Mouse (Mus musculus) heart, postnatal 36 days (tissue): Measurements from ENCODE around the gene Slc9a1. TPM values are rescaled to one million over a fixed set of nuclear protein-coding genes. Genes with fewer than 3 reads are reported as not detected.

Experiments used
- DNase-seq, 2 experiments: peaks; one replicate each; pipeline ENCODE4 v3.0.0; 2021 to 2022
- intact Hi-C: fragments of 180-260 bp; cut with DNase I; formaldehyde crosslinking; loops from one replicate; pipeline ENCODE4 v1.15.1; 2025
- total RNA-seq, 2 experiments: library from RNA; stranded (reverse); gene quantifications; 2 replicates each; pipeline ENCODE4 v1.2.3; 2021

Slc9a1 gene
- total RNA-seq, 2 experiments from 2014 or later = 17.6 to 18.8 TPM

DNA sequence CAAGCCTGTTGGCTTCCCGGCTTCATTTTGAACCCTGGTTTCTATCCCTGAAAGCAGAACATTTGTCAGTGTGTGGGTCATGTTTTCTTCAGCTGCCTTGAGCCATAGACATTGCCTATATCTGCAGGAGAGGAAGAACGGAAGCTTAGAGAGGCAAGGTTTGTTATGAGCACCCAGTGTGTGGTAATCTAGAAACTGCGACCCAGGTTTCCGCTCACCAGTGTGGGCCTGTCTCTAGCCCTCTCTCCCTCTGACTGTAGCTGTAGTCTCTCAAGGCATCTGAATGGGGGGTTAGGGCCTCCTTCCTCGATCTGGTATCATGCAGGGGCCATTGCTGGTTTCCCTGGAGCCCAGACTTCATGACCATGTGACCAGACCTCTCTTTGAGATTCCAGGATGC, 29.1 kb downstream of the Slc9a1 start:
- DNase-seq = no peak
- intact Hi-C loops = no loop called here

DNA sequence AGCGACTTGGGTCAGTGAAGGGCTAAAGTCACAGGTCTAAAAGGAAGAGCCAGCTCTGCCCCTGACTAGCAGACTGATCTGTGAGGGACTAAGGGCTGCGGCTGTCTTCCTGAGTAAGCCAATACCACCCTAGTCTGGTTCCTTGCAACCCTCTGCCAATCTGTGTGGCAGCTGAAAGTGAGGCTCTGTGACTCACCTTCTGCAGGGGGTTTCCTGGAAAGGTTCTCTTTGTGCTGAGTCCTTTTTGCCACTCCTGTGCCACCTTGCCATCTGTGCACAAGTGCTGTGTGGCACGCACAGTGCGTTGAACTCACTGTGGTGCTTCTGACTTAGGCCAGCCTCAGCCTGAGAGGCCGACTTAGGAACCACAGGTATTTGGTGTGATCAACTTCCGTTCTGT, 30.0 kb downstream of the Slc9a1 start:
- no peak for DNase-seq
- intact Hi-C loops = no loop called here

DNA sequence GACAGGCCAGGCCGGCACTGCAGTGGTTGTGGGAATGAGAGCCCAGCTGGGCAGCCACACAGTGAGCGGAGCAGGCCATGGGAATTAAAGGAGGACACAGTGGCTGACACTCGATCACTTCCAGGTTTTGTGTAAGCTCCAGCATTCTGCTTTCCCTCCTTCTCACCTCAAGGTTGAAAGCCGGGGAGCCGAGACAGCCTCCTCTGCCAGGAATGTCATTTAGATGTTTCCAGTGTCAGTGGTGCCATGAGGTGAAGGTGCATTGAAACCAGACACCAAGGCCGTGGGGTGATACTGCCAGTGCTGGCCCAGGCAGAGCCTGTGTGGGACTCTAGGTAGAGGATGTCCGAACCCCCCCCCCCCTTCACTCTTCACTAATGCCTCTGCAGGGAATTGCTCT, 30.6 kb downstream of the Slc9a1 start:
- intact Hi-C loops = no loop called here
- no peak for DNase-seq

DNA sequence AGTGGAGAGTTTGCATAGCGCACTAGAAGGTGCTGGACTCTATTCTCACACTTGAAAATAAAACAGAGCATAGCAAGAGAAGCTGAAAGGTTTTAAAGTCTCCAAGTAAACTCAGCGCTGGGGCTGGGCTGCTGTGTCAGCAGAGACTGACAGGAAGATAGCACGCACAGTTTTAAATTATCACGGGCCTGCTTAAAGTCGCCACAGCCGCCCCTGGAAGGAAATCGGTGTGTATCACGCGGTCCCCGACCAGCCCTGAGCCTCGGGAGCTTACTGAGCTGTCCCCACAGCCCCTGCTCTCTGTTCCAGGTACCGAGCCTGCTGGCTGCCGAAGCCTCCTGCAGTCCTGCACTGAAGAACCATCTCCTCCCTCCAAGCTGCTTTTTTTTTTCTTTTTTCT, 32.5 kb downstream of the Slc9a1 start:
- no peak for DNase-seq
- intact Hi-C loops = no loop called here

DNA sequence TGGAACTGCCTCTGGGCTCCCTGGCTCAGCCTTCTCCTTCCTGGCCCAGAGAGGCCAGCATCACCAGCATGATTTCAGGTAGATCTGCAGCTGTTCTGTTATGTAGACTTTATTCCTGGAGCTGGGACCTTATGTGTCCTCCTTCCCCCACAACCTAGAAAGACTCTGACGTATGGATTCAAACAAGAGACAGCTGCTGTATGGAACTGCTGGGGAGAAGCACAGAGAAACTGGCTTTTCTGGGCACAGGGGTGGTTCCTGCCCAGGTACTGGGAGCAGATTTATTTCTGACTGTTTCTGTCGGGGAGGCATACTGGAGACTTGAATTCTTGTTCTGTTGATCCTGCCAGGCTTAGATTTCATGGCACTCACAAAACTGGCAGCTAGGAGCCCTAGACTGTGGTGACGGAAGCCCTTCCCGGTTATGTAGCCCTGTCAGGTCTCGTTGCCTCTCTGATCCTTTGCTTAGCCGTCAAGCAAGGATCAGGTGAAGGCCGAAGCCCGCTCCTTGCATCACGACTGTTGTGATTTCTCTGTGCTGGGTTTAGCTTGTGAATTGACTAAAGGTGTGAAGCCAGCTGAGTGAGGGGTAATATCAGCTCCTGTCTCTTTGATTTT, 34.2 kb downstream of the Slc9a1 start:
- no peak for DNase-seq
- intact Hi-C loops = no loop called here

DNA sequence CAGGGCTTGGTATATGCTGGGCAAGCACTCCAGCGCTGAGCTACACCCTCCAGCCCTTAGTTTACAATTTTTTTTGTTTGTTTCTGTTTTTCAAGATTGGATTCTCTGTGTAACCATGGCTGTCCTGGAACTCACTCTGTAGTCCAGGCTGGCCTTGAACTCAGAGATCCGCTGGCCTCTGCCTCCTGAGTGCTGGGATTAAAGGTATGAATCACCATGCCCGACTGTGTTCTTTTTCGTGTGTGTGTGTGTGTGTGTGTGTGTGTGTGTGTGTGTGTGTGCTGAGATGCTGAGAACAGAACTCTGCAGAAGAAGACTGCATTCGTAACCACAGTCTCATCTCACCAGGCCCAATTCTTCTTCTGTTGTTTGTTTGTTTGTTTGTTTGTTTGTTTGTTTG, 34.8 kb downstream of the Slc9a1 start:
- intact Hi-C loops = no loop called here
- DNase-seq = no peak

DNA sequence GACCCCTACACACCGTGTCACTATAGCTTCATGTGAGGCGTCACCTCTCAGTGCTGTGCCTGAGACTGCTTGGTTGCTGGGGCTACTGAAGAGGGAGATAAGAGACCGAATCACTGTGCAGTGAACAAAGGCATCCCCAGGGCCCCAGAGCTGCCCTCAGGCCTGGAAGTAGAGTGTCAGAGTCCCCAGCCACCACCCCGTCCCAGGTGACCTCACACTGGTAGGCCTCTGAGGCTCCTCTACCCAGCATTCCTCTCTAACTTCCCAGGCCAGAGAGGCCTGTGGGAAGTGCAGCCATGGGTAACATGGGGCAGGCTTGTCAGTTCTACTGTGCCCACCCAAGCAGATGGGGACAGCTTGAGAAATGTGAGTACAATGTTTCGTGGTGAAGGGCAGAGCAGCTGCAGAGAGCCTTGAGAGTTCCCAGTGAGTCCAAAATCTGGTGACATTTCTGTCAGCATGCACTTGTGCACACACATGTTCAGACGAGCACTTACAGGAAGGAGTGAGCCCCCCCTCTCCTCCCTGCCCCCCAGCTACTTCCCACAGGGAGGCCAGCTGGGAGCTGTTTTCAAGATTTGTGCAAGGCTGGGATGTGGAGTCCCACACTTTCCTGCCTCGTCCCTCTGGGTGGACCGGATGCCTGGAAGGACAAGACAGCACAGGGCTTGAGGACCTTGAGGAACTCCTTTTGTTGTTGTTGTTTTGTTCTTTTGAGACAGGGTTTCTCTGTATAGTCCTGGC, 37.0 kb downstream of the Slc9a1 start:
- no peak for DNase-seq
- intact Hi-C loops = no loop called here

DNA sequence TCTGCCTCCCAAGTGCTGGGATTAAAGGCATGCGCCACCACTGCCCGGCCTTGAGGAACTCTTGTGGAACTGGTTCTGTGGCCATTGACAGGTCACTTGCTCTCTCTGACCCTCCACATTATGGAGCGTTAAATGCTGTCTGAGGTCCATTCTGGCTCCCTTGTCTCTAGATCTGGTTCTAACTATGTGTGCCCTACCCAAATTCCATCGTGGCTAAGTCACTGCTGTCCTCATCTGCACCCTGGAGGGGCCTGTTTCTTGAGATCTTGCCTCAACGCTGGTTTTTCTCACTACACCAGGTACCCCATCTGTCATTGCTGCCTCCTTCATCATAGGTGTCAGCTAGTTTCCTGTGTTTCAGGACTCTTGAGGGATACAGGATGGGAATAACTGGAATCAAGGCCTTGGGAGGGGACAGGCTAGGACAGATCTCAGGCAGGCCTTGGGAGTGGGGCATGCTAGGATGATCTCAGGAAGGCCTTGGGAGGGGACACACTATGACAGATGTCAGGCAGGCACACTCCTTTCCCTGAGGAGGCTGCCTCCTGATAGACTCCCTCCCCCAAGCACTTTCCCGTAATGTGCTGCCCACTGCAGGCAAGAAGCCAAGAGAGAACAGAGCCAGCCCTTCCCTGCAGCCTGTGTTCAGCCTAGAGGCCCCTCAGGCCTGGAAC, 37.7 kb downstream of the Slc9a1 start:
- intact Hi-C loops = no loop called here
- DNase-seq = no peak

DNA sequence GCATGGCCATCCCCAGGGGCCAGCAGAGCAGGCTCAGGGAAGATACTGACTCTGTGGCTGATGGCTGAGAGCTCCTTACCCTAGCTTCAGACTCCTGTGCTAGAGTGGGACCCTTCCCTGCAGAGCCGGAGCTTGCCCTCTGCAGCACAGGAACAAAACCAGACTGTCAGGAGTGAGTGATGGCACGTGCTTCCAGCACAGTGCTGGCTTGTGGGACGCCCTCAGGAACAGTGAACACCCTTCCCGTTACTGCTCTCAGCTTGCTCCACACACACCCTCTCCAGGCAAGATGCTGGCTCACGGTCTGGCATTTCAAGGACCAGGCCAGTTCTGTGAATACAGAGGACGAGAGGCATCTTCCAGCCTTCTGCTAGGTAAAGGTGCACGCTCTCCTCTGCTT, 38.5 kb downstream of the Slc9a1 start:
- no peak for DNase-seq
- intact Hi-C loops = no loop called here

DNA sequence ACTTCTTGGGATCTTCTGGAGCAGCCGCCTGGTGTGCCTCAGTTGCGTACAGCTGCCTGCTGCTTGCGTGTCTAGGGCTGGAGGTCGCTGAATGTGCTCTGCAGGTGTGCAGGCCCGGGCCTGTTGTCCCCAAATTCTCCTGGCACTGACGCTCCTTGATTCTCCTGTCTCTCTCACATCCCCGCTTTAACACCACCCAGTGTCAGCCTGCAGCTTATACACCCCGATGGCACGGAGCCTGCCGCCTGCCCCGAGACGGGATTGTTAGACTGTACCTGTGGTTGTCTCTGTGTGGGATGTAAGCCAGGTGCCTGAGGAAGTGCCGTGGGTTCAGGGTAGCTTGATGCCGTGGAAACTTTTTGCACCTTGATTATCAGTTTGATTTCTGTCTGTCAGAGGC, 41.5 kb downstream of the Slc9a1 start:
- DNase-seq = no peak
- intact Hi-C loops = no loop called here

DNA sequence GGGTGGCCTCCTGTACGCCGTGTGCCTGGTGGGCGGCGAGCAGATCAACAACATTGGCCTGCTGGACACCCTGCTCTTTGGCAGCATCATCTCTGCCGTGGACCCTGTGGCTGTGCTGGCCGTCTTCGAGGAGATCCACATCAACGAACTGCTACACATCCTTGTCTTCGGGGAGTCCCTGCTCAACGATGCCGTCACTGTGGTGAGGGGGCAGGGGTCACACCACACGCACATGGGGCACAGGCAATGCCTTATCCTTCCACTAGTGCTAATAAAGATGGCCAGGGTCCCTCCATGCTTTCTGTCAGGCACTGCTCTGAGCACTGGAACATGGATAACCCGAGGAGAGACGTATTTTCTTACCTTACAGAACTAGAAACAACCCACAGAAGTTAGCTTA, 42.6 kb downstream of the Slc9a1 start:
- intact Hi-C loops = no loop called here
- DNase-seq = no peak

DNA sequence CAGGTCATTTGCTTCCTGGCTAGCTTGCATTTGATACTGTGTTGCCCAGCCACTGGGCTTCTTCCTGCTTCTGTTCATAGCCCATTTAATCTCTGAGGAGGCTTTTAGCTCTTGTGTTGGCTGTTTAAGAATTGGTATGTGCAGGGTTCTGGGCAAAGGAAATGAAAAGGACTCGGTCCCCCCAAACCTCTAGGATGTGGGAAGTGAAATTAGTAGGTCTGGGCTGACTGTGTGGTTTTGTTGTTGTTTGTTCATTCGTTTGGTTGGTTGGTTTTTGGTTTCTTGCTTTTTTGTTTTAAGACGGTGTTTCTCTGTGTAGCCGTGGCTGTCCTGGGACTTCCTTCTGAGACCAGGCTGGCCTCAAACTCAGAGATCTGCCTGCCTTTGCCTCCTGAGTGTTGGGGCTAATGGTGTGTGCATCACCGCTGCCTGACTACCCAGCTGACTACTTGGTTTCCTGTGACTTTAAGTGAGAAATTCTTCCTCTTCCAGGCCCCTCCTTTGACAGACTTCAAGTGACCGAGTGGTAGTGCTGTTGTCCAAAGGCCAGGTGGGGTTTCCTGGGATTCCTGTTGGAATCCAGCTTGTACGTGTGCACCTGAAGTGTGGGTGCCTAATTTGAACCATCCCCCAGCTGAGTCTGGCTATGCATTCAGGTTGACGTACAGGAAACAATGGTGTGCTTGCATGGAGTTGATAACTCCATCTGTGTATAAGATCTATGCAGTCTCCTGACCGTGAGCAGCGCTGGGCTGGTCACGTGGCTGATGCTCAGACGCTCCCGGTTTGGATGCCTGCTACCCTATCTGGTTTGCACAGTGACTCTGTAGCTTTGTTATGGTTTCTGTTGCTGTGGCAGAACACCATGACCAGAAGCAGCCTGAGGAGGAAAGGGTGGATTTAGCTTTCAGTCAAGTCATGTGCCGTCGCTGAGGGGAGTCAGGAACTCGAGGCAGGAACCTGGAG, 43.4 kb downstream of the Slc9a1 start:
- intact Hi-C loops = no loop called here
- DNase-seq = no peak

DNA sequence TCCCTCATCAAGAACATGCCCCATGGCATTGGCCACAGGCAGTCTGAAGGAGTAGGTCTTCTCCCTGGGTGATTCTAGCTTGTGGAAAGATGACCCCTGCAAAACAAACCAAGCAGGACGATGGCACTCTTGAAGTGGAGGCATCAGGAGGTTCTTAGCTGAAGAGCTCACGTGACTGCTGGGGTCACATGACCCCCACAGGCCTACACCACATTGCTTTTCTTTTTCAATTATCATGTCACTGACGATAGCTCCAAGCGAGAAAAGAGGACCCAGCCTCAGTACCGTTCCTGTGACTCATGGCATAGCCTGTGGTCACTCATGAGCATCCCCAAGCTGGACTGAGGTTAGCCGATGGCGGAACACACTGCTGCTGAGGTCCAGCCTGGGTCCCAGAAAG, 44.1 kb downstream of the Slc9a1 start:
- intact Hi-C loops = no loop called here
- DNase-seq = no peak

DNA sequence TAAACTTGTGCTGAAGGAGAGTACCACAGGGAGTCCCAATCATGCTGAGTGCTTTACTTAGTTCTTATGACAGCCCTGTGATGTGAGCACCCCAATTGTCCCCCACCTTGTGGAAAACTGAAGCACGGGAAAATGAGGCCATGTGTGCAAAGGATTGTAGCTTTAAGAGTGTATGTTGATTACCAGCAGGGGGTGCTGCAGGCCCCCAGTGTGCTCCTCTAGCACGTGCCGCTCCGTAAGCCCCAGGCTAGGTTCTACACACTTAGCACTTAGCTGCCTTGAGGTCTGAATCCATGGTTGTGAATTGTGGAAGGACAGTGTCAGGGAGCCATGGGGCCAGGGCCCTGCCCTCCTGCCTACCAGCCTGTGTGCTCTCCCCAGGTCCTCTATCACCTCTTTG, 45.4 kb downstream of the Slc9a1 start:
- intact Hi-C loops = no loop called here

DNA sequence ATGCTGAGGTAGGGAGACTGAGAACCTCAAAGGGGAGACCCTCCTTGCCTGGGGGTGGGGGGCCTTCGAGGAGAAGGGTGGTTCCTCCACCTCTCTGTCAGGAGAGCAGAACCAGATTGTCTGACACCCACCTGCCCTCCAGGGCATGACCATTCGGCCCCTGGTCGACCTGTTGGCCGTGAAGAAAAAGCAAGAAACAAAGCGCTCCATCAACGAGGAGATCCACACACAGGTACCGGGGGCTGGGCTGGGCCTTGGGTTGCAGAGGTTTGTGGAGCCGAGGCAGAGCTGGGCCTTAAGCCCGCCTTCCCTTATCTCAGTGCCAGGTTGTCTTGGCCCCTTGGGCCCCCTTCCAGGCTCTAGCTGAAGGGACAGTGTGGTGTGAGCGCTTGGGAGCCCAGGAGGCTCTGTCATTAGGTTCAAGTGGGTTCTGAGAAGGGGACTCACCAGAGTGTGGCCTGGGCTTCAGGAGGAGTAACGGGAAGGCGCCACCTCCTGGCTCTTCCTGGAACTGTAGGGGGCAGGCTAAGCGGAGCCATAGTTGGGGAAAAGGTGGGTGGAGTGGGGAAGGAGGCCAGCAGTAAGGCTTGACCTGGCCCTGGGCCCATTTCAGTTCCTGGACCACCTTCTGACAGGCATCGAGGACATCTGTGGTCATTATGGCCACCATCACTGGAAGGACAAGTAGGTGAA, 50.0 kb downstream of the Slc9a1 start:
- intact Hi-C loops = loop anchor here (1.0 to 5.0 kb wide), 4 partner anchors 29 to 109 kb away; partner anchors contain the start of gene Slc9a1
- DNase-seq = peak; percentile 65 to 75

More for the DNA sequence above, 45.4 kb downstream of the Slc9a1 start:
- no peak for DNase-seq

DNA sequence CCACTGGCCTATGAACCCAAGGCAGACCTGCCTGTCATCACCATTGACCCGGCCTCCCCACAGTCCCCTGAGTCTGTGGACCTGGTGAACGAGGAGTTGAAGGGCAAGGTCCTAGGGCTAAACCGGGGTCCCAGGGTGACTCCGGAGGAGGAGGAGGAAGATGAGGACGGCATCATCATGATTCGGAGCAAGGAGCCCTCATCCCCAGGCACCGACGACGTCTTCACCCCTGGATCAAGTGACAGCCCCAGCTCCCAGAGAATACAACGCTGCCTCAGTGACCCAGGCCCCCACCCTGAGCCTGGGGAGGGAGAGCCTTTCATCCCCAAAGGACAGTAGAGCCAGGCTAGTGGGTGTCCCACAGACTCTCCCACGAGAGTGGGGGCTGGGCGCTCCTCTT, 52.5 kb downstream of the Slc9a1 start:
- intact Hi-C loops = loop anchor here (5.0 kb wide), 1 partner anchor 90 kb away; no protein-coding TSS in a partner anchor
- no peak for DNase-seq

DNA sequence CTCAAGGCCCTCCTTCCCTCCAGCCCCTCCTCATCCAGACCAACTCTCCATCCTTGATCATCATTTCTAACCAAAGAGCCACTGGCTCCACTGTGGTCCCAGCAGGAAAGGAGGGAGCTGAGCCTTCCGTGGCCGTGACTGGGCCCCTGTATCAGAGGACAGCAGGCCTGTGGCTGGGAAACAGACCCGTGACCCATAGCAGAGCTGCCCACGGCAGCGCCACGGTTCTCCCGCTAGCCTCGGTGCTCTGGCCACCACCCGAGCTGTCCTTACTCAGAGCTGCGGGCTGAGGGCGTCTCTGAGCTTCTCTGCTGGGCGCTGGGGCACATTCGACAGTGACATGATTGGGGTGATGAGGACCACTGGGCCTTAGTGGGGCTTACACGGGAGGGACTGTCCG, 53.1 kb downstream of the Slc9a1 start:
- intact Hi-C loops = loop anchor here (5.0 kb wide), 1 partner anchor 90 kb away; no protein-coding TSS in a partner anchor

DNA sequence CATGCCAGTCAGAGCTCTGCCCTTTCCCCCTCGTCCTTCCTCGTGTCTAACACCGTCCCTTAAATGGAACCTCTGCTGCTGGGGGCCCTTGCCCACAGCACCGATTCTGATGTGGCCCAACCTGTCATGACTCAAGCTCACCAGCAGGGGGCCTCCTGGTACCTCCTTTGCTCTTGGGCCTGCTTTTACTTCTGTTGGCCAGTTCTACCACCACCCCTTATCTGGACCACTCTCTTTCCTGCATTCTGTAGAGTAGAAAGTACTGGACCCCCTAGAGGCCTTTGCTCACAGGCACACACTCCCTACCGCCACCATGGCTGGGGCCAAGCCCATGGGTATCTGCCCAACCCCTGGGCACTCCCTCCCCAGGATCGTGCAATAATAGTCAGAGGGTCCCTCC, 53.6 kb downstream of the Slc9a1 start:
- peak; percentile 55 to 62 for DNase-seq
- intact Hi-C loops = loop anchor here (5.0 kb wide), 1 partner anchor 89 kb away; no protein-coding TSS in a partner anchor

More for the DNA sequence above, 53.1 kb downstream of the Slc9a1 start:
- DNase-seq = no peak

DNA sequence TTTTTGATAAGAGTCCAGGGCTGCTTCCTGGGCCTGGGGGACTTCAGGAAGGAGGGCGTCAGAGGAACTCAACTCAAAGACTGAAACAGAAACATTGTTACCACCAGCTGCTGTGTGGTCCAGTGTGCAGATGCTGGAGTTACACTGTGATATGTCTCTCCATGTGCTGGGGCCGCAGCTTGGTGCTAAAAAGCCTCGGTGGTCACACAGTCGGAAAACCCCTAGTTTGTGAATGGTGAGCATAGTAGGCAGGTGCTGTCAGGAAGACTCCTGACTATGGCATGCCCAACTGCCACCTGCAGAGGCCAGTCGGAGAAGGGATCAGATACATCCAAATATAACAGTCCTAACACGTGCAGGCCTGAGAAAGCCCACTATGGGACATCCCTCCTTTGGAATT, 54.2 kb downstream of the Slc9a1 start:
- no peak for DNase-seq
- intact Hi-C loops = loop anchor here (1.0 to 5.0 kb wide), 2 partner anchors 28 to 89 kb away; no protein-coding TSS in a partner anchor

DNA sequence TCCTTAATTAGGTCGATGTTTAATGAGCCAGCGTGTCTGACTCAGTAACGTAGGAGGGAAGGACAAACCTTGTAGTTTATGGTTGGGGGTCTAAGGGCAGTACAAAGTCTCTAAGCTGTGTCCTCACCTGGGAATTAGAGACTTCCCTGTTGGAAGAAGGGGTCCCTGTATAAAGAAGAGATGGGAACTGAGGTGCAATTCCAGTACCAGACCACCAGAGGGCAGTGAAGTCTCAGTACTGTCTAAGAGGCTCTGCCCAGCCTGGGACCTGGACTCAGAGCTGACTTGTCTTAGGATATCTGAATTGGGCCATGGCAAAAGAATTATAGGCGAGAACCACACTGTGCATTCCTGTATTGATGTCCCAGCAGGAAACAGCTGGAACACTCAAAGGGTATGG, 54.6 kb downstream of the Slc9a1 start:
- intact Hi-C loops = loop anchor here (1.0 to 5.0 kb wide), 2 partner anchors 27 to 88 kb away; no protein-coding TSS in a partner anchor

More for the DNA sequence above, 54.6 kb downstream of the Slc9a1 start:
- DNase-seq = peak; percentile 68 to 78
